Mouse (Mus musculus) urinary bladder, postnatal 4 days (tissue): ENCODE measurements around the gene Cnot1.
"Not testable (repeated sequence)": the region's sequence is repeated elsewhere in the genome, so short reads cannot be mapped to it uniquely, and the experiment has no call there.

ENCODE experiments used
- DNase-seq, 2 experiments: peaks; one replicate each; pipeline ENCODE4 v3.0.0; 2021 to 2022; ENCODE audit warnings: low spot score in 2 of 2

The Cnot1 gene

GRCm38 (mm10) chr8:95817597-95817996 lies 10.3 kb upstream of the Cnot1 start:
- no peak for DNase-seq

DNA sequence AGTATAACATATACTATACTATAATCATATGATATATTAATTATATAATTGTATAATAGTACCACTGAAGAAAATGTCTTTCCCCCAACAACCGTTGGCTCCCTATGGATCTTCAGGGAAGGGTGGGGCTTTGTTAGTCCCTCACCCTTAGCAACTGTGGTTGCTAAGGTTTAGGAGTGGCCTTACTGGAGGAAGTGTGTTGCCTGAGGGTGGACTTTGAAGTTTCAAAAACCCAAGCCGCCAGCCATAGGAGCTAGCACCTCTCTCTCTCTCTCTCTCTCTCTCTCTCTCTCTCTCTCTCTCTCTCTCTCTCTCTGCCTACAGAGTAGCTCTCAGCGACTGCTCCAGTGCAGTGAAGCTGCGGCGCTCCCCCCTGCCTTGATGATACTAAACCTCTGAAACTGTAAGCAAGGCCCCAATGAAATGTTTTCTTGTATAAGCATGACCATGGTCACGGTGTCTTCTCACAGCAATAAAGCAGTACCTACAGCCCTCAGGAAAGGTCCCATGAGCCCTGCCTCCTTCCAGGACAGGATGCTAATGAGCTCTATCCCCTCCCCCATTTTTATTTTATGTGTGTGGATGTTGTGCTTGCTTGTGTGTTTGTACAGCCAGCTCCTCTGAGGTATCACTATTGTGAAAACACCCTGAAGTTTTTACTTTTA lies 8.9 kb upstream of the Cnot1 start:
- DNase-seq = no peak

DNA sequence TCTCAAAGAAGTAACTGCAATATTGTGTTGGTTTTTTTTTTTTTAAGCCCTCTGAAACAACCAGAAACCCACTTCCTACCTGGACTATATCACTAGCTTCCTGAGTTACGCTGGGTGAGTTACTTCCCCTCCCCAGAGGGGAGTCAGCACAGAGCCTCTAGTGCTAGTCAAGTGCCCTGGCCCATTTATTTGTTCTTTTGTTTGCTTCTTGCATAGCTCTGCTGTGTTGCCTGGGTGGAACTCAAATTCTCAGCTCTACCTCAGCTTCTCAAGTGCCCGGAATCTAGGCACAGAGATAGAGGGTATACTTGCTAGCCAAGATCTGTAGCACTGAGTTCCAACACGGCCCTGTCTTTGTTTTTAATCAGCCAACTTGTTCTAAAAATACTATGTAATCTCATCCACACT lies 2.9 kb upstream of the Cnot1 start:
- DNase-seq = no peak

GRCm38 (mm10) chr8:95809116-95809515 lies 1.9 kb upstream of the Cnot1 start:
- no peak for DNase-seq

DNA sequence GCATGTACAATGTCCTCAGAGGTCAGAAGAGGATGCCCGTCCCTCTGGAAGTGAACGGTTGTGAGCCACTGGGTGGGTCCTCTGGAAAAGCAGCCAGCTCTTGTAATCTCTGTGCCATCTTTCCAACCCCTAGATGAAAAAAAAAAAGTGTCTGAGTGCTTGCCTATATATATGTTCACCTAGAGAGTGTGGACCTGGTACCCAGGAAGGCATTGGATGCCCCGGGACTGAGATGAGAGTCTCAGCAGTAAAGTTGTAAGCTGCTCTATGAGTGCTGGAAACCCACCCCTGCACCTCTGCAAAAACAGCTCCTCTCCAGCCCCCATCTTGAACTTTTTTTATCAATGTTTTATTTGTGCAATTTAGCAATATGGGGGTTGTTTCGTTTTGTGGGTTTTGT lies 1.4 kb upstream of the Cnot1 start:
- no peak for DNase-seq

DNA sequence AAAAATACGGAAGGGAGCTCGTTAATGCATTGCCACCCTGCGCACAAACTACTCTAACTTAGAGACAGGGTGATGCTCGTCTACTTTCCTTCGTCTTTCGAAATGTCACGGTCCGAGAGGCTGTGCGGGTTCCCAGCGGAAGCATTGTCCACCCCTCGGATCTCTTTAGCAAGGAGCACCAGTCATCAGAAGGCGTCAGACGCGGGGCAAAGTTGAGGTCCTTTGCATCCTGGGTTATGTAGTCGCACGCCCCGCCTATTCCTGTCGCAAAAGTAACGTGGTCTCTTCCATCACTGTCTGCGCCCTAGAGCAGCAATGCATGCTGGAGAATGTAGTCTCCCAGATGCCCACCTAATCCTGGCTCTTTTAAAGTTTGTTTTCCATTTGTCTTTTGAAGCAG lies 597 bp upstream of the Cnot1 start:
- DNase-seq = peak; percentile 85 to 91

GRCm38 (mm10) chr8:95806461-95807191 lies 638 bp downstream of the Cnot1 start:
- peak; percentile 19 to 65 for DNase-seq

GRCm38 (mm10) chr8:95805482-95805881 lies 1.8 kb downstream of the Cnot1 start:
- peak in 1 of 2 experiments; percentile 12 for DNase-seq

DNA sequence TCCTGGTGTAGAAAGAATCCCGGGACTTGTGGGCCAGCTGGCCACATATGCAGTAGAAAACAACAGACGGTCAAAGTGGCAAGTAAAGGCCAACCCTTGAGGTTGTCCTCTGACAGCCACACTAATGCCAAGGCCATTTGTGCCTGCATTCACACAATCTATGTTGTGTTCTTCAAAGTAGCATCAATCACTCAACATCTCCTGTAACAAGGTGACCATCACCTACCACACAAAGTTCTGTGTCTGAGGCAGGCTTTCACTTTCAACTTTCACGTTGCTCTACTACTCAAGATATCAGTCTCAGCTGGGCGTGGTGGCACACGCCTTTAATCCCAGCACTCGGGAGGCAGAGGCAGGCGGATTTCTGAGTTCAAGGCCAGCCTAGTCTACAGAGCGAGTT lies 5.0 kb downstream of the Cnot1 start:
- no peak for DNase-seq

GRCm38 (mm10) chr8:95801476-95802064 lies 5.7 kb downstream of the Cnot1 start:
- DNase-seq = no peak

DNA sequence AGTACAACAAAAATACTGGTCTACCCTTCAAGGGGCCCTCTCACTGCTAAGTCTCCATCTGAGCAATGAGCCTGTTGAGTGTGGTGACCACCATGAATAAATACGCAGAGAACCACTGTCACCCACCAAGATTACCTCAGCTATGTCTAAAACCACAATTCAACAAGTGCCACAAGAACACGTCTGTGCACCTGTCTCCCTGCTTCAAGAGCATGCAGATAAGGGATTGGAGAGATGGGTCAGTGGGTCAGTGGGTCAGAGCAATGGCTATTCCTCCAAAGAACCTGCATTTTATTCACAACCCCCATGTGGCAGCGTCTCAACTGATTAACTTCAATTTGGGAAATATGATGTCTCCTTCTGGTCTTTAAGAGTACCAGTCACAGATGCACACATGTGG lies 6.9 kb downstream of the Cnot1 start:
- DNase-seq = no peak

- DNase-seq = no peak
Observed at GRCm38 (mm10) chr8:95799891-95800290, 7.4 kb downstream of the Cnot1 start.

DNA sequence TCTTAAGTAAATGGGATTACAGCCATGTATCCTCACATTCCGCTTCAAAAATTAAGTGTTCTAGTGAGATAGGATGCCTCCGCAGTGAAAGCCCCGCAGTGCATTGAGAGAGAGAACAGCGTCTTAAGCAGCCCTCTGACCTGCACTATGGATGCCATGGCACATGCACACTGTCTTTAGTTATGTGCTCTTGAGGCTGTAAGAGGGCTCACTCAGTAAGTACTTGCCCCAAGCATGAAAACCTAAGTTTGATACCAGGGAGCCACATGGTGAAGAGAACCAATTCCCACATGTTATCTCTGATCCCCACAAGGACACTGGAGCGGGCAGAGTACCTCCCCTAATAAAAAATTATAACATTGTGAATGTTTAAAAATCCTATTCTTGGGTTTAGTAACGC lies 8.1 kb downstream of the Cnot1 start:
- DNase-seq = no peak

DNA sequence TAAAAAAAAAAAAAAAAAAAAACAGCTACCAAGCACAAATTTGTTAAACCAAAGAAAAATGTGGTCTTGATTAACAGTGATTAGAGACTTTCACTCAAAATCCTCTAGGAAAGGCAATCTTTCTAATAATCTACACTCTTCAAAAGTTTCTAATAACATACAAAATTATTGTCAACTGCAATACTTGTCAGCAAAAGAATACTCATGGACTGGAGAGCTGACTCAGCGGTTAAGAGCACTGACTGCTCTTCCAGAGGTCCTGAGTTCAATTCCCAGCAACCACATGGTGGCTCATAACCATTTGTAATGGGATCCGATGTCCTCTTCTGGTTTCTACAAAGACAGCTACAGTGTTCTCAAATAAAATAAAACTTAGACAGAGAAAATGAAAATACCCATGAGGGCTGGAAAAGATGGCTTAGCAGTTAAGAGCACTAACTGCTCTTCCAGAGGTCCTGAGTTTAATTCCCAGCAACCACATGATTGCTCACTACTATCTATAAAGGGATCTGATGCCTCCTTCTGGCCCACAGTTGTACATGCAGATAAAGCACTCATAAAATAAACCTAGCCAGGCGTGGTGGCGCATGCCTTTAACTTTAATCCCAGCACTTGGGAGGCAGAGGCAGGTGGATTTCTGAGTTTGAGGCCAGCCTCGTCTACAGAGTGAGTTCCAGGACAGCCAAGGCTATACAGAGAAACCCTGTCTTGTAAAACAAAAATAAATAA lies 11.8 kb downstream of the Cnot1 start:
- DNase-seq = not testable (repeated sequence)

- DNase-seq = no peak
Observed at GRCm38 (mm10) chr8:95785591-95785990, 21.7 kb downstream of the Cnot1 start.

- no peak for DNase-seq
Observed at GRCm38 (mm10) chr8:95782628-95783027, 24.6 kb downstream of the Cnot1 start.

DNA sequence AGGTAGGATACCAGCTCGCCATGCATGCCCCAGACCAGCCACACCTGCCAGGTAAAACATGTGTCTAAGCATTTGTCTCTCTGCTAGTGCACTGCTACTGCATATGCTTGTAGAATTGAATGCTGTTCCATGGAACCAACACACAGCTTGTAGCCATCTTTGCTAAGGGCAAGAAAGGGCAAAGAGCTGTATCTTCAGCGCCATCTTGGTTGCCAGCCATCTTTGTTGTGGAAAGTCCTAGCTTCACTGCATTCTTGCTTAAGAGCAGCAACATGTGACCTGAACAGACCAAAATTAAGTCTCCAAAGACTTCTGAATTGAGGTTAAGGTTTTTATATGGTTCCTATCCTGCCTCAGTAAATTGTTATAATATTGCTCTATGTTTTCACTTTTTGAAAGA lies 25.5 kb downstream of the Cnot1 start:
- no peak for DNase-seq

GRCm38 (mm10) chr8:95781085-95781484 lies 26.2 kb downstream of the Cnot1 start:
- no peak for DNase-seq

DNA sequence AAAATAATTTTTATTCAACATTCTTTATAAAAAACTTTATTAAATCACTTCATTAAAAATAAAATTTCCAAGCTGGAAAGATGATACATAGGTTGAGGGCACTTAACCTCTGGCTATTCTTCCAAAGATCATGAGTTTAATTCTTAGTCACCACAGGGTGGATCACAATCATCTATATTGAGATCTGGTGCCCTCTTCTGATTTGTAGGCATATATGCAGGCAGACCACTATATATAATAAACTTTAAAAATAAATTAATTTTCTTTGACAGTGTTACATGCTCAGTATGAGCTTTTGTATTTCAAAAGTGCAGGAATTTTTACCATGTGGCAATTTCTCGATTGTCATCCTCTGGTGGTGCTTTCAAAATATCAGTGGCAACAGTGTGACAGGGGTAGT lies 43.1 kb downstream of the Cnot1 start:
- DNase-seq = no peak

DNA sequence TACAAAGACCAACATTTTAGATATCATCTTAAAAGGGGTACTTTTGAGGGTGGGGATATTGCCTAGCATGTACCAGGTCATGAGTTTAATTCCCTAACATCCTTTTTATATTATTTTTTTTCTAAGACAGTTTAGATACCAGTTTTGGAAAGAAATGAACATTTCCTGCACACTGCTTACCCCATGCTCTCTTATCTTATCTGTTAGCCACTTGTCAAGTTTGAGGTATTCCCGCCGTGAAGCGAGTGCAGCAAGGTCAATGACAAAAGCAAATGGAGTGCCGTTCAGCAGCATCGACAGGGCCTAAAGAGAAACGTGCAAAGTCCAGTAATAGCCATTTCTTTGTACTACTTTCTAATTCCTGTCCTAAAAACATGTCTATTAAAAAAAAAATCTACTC lies 46.9 kb downstream of the Cnot1 start:
- DNase-seq = no peak

- DNase-seq = no peak
Observed at GRCm38 (mm10) chr8:95751924-95752323, 55.3 kb downstream of the Cnot1 start.

DNA sequence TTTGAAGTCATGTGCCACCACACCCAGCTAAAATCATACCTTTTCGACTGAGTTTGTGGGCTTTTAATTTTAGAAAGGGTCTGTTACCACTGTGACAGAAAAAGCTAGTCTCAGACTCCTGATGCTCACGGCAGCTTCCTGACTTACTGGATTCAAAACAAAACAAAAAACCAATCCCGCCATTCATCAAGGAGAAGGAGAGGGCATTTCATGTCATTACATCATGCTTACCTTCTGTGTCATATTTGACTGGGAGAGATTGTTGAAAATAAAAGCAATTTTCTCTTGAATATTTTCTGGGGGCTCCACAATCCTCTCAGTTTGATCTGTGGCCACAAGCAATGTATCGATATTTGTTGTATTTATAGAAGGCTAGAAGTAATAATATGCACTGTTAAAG lies 59.2 kb downstream of the Cnot1 start:
- no peak for DNase-seq

DNA sequence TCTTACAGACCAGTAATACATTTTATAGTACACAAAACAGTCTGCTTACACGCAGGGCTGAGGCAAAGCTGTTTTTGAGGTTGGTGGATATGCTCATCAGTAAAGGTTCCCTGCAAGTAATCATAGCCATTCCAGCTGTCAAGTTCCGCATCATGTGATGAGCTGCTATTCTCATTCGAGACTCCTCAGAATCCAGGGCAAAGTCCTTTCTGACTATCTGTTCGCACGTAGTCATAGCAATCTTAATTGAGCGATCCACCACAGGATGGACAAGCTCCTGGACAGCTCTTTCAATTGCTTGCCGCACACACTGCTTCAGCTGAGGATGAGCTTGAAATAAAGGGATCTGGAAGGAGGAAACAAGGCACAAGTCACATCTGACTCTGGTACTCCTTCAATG lies 65.5 kb downstream of the Cnot1 start:
- no peak for DNase-seq
